In the genomic region with DNA sequence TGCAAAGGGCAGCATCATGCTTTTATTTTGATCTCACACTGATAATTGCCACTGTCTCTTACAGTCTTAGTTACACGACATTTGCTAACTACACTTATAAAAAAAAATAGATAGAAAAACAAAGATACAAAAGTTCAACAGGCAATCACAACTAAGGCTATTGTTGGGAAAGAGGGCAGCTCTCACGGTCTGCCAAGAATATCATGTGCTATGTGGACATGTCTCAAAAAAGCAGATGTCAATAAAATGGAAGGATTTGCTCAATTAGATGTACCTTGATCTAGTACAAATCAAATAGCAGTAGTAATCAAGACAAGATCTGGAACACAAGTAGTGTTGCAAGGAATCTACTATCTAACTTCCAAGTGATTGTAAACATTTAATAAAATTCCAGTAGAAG, we compare ENCODE assay signal across 19 mouse cellular contexts. TPM values are rescaled to one million over a fixed set of nuclear protein-coding genes. Genes with fewer than 3 reads are reported as not detected.
"Had no signal": no experiment of that assay in that cellular context is flagged by ENCODE, and none has a peak within 500 bp of the region (broad histone marks: within the 10 kb centered on the region; RNA-seq: fewer than 3 reads in every experiment).

No protein-coding gene starts in this region.

- H3K4me2 ChIP-seq: neural tube, embryonic 15.5 days; stomach, embryonic 15.5 days had no signal

- DNase-seq: retina, postnatal 1 day; right cerebral cortex, adult 18-20 months; right cerebral cortex, postnatal 14 days; right cerebral cortex, postnatal 25 days; right cerebral cortex, postnatal 4 days; spleen, adult 18-20 months; thymus, adult 18-20 months; thymus, adult 2 months; thymus, postnatal 14 days; thymus, postnatal 25 days; thymus, postnatal 36 days; thymus, postnatal 4 days had no signal

- H3K9me3 ChIP-seq: neural tube, embryonic 15.5 days; stomach, embryonic 15.5 days had no signal

- H3K27me3 ChIP-seq: neural tube, embryonic 15.5 days; stomach, embryonic 15.5 days had no signal

- H3K4me3 ChIP-seq: neural tube, embryonic 15.5 days; stomach, embryonic 15.5 days had no signal

- H3K27ac ChIP-seq: neural tube, embryonic 15.5 days; stomach, embryonic 15.5 days; stomach, postnatal 0 days had no signal

- H3K9ac ChIP-seq: neural tube, embryonic 15.5 days; stomach, embryonic 15.5 days had no signal

- H3K4me1 ChIP-seq: neural tube, embryonic 15.5 days; stomach, embryonic 15.5 days had no signal

RNA-seq across cellular contexts. Expression of gene Angptl3, which starts 17.8 kb away (rescaled TPM):
- total RNA-seq: neutrophil, adult 5-6 weeks had no signal
- polyA plus RNA-seq: small intestine, adult 2 months; spleen, adult 2 months; testis, adult 2 months had no signal
